Mouse (Mus musculus): ENCODE results near the gene Elk3. TPM values are rescaled to one million over a fixed set of nuclear protein-coding genes. Genes with fewer than 3 reads are reported as not detected.

Gene Elk3
- total and polyA plus RNA-seq, 2 experiments = 3.4 to 8.0 TPM

- Histone ChIP-seq H3K36me3 (ENCODE audit: control insufficient read depth, insufficient read depth, low read length) (no peaks in the 10 kb centered on the region), H3K4me3 (ENCODE audit: insufficient read depth, low read depth, low read length) (no peak overlapping the region), H3K9ac (ENCODE audit: low read depth, low read length) (no peak overlapping the region), H3K4me1 (ENCODE audit: control insufficient read depth, insufficient read depth, low read length) (peaks cover 7% of the 10 kb centered on the region; the same call in 1 of the 2 replicates), H3K79me2 (ENCODE audit: control insufficient read depth, insufficient read depth, low read length) (no peaks in the 10 kb centered on the region), H3K27ac (replicated peaks; ENCODE audit: insufficient read depth, low read depth, low read length) (no peak overlapping the region), H3K27me3 (ENCODE audit: control insufficient read depth, insufficient read depth, low read length) (no peaks in the 10 kb centered on the region)
- no peak for DNase-seq (ENCODE audit: extremely low read depth, low read depth, low spot score)
- TF ChIP-seq POLR2A (IDR thresholded peaks at IDR 0.05; ENCODE audit: extremely low read depth, insufficient read depth, low read length) (no peak), CTCF (IDR thresholded peaks at IDR 0.05; ENCODE audit: low read depth, low read length) (no peak)
- 80% methylated on average over 12 of the region's 12 CpGs for WGBS
Measured at GRCm38 (mm10) chr10:93280586-93280985, 30.3 kb downstream of the Elk3 start.

GRCm38 (mm10) chr10:93279062-93279461 is 31.9 kb downstream of the Elk3 start:
- TF ChIP-seq POLR2A (IDR thresholded peaks at IDR 0.05; ENCODE audit: extremely low read depth, insufficient read depth, low read length) (no peak), CTCF (IDR thresholded peaks at IDR 0.05; ENCODE audit: low read depth, low read length) (no peak)

GRCm38 (mm10) chr10:93278361-93278760 is 32.6 kb downstream of the Elk3 start:
- H3K4me1 ChIP-seq (ENCODE audit: control insufficient read depth, insufficient read depth, low read length) = peaks cover 4% of the 10 kb centered on the region; the same call in 1 of the 2 replicates
- H3K36me3 ChIP-seq (ENCODE audit: control insufficient read depth, insufficient read depth, low read length) = no peaks in the 10 kb centered on the region
- no peaks in the 10 kb centered on the region for H3K27me3 ChIP-seq (ENCODE audit: control insufficient read depth, insufficient read depth, low read length)
- 80% methylated on average over 8 of the region's 8 CpGs for WGBS
- H3K4me3 ChIP-seq (ENCODE audit: insufficient read depth, low read depth, low read length) = no peak overlapping the region
- H3K9ac ChIP-seq (ENCODE audit: low read depth, low read length) = no peak overlapping the region
- no peak overlapping the region for H3K27ac ChIP-seq (replicated peaks; ENCODE audit: insufficient read depth, low read depth, low read length)
- H3K79me2 ChIP-seq (ENCODE audit: control insufficient read depth, insufficient read depth, low read length) = no peaks in the 10 kb centered on the region
- TF ChIP-seq CTCF (IDR thresholded peaks at IDR 0.05; ENCODE audit: low read depth, low read length) = no peak
- no peak for TF ChIP-seq POLR2A (IDR thresholded peaks at IDR 0.05; ENCODE audit: extremely low read depth, insufficient read depth, low read length)
- no peak for DNase-seq (ENCODE audit: extremely low read depth, low read depth, low spot score)

More at GRCm38 (mm10) chr10:93279062-93279461, 31.9 kb downstream of the Elk3 start:
- no peak for DNase-seq (ENCODE audit: extremely low read depth, low read depth, low spot score)
- Histone ChIP-seq H3K36me3 (ENCODE audit: control insufficient read depth, insufficient read depth, low read length) (no peaks in the 10 kb centered on the region), H3K27me3 (ENCODE audit: control insufficient read depth, insufficient read depth, low read length) (no peaks in the 10 kb centered on the region), H3K4me1 (ENCODE audit: control insufficient read depth, insufficient read depth, low read length) (peaks cover 4% of the 10 kb centered on the region; the same call in 1 of the 2 replicates), H3K79me2 (ENCODE audit: control insufficient read depth, insufficient read depth, low read length) (no peaks in the 10 kb centered on the region), H3K9ac (ENCODE audit: low read depth, low read length) (no peak overlapping the region), H3K4me3 (ENCODE audit: insufficient read depth, low read depth, low read length) (no peak overlapping the region), H3K27ac (replicated peaks; ENCODE audit: insufficient read depth, low read depth, low read length) (no peak overlapping the region)
- 74% methylated on average over 9 of the region's 9 CpGs for WGBS

- Histone ChIP-seq H3K27me3 (ENCODE audit: control insufficient read depth, insufficient read depth, low read length) (no peaks in the 10 kb centered on the region), H3K9ac (ENCODE audit: low read depth, low read length) (no peak overlapping the region), H3K27ac (replicated peaks; ENCODE audit: insufficient read depth, low read depth, low read length) (no peak overlapping the region), H3K4me1 (ENCODE audit: control insufficient read depth, insufficient read depth, low read length) (peaks cover 4% of the 10 kb centered on the region; the same call in 1 of the 2 replicates), H3K79me2 (ENCODE audit: control insufficient read depth, insufficient read depth, low read length) (no peaks in the 10 kb centered on the region), H3K4me3 (ENCODE audit: insufficient read depth, low read depth, low read length) (no peak overlapping the region), H3K36me3 (ENCODE audit: control insufficient read depth, insufficient read depth, low read length) (no peaks in the 10 kb centered on the region)
- TF ChIP-seq POLR2A (IDR thresholded peaks at IDR 0.05; ENCODE audit: extremely low read depth, insufficient read depth, low read length) = no peak
- no peak for TF ChIP-seq CTCF (IDR thresholded peaks at IDR 0.05; ENCODE audit: low read depth, low read length)
- DNase-seq (ENCODE audit: extremely low read depth, low read depth, low spot score) = no peak
- 52% methylated on average over 9 of the region's 9 CpGs for WGBS
Measured at GRCm38 (mm10) chr10:93276857-93277256, 34.1 kb downstream of the Elk3 start.

- TF ChIP-seq CTCF (IDR thresholded peaks at IDR 0.05; ENCODE audit: low read depth, low read length) = no peak
- no peak for TF ChIP-seq POLR2A (IDR thresholded peaks at IDR 0.05; ENCODE audit: extremely low read depth, insufficient read depth, low read length)
- H3K79me2 ChIP-seq (ENCODE audit: control insufficient read depth, insufficient read depth, low read length) = no peaks in the 10 kb centered on the region
- H3K27me3 ChIP-seq (ENCODE audit: control insufficient read depth, insufficient read depth, low read length) = no peaks in the 10 kb centered on the region
- no peak overlapping the region for H3K4me3 ChIP-seq (ENCODE audit: insufficient read depth, low read depth, low read length)
- no peak overlapping the region for H3K9ac ChIP-seq (ENCODE audit: low read depth, low read length)
- 14% methylated on average over 16 of the region's 16 CpGs for WGBS
- no peak overlapping the region for H3K27ac ChIP-seq (replicated peaks; ENCODE audit: insufficient read depth, low read depth, low read length)
- no peak for DNase-seq (ENCODE audit: extremely low read depth, low read depth, low spot score)
- peaks cover 4% of the 10 kb centered on the region; the same call in 1 of the 2 replicates for H3K4me1 ChIP-seq (ENCODE audit: control insufficient read depth, insufficient read depth, low read length)
- no peaks in the 10 kb centered on the region for H3K36me3 ChIP-seq (ENCODE audit: control insufficient read depth, insufficient read depth, low read length)
Measured at GRCm38 (mm10) chr10:93276349-93276763, 34.6 kb downstream of the Elk3 start.
